Mouse (Mus musculus) embryonic facial prominence, embryonic 12.5 days (tissue): ENCODE data around the gene Ankrd23. TPM values are rescaled to one million over a fixed set of nuclear protein-coding genes. Genes with fewer than 3 reads are reported as not detected.
A peak's percentile ranks its signal among the peaks of the same experiment; 100 is the strongest.

Source experiments
- ATAC-seq: fragments of 200-750 bp; cut with Nextera tagmentation; 2 replicates; pipeline ENCODE4 v1.8.0; 2017; ENCODE audit not compliant: insufficient number of reproducible peaks, insufficient read depth, low FRiP score, low TSS enrichment
- H3K27ac ChIP-seq: fragments of 300-500 bp; sonication (generic); 2 replicates; pipeline ENCODE4 v1.5.1; 2016; ENCODE audit warnings: mild to moderate bottlenecking
- H3K27me3 ChIP-seq: fragments of 300-500 bp; sonication (generic); 2 replicates; pipeline ENCODE4 v1.6.1; 2016; ENCODE audit warnings: mild to moderate bottlenecking, moderate library complexity
- H3K36me3 ChIP-seq: fragments of 300-500 bp; sonication (generic); 2 replicates; pipeline ENCODE4 v1.6.1; 2016; ENCODE audit warnings: mild to moderate bottlenecking
- H3K4me1 ChIP-seq: fragments of 300-500 bp; sonication (generic); 2 replicates; pipeline ENCODE4 v1.6.1; 2016
- H3K4me2 ChIP-seq: fragments of 300-500 bp; sonication (generic); replicated peaks from 2 replicates; pipeline ENCODE4 v1.6.1; 2016; ENCODE audit warnings: mild to moderate bottlenecking, moderate library complexity
- H3K4me3 ChIP-seq: fragments of 300-500 bp; sonication (generic); 2 replicates; pipeline ENCODE4 v1.5.1; 2016; ENCODE audit warnings: mild to moderate bottlenecking
- H3K9ac ChIP-seq: fragments of 300-500 bp; sonication (generic); 2 replicates; pipeline ENCODE4 v1.6.1; 2016; ENCODE audit warnings: mild to moderate bottlenecking, moderate library complexity
- H3K9me3 ChIP-seq: fragments of 300-500 bp; sonication (generic); 2 replicates; pipeline ENCODE4 v1.6.1; 2016; ENCODE audit warnings: mild to moderate bottlenecking, moderate library complexity
- WGBS: fragments of 180-500 bp; shearing (Covaris S2); methylation state at CpG from one replicate; pipeline ENCODE4 v1.1.7; 2016; 5-methylcytosine and 5-hydroxymethylcytosine counted together
- polyA plus RNA-seq: library from polyadenylated mRNA; unstranded; fragments of >200 nt; fragmentation: Nextera tagmentation; extraction: Ambion mirVana; gene quantifications from 2 replicates; pipeline ENCODE4 v1.2.1, GENCODE M21; 2016

The Ankrd23 gene
- polyA plus RNA-seq, 1 experiment from 2014 or later: 19.2 TPM

DNA sequence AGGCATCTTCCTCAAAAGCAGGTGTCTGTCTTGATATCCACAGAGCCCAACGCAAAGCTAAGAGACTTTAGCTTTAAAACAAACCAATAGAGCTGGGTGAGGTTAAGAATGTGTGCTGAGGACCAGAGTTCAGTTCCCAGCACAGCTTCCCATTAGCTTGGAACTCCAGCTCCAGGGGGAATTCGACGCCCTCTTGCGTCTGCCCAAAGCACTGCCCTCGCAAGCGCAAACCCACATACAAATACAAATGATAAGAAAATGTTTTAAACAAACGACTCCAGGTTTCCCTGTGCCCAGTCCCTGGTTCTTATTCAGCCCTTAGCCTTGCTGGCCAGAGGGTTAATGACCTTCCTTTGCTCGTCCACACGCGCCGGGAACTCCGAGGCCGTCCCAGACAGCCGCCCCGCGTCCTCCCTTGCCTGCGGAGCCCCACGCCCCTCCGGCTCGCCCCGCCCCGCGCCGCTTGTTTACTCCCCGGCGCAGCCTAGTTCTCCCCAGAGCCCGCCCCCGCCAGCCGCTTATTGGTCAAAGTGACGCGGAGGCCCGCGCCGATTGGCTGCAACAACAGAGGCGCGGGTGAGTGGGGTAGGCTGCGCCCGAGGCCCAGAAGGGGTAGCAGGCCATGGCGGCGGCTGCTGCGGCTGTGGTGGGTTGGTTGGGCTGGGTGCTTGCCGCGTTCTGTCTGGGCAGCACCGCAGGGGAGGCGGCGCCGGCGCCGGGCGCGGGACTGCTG is 25.2 kb downstream of the Ankrd23 start, which contains the start of gene Cnnm3:
TSS of gene Cnnm3 (plus strand) at position 579 of the 733 bp plus-strand sequence.
- Histone ChIP-seq H3K4me3 (peak within 1 kb of the TSS; percentile 94), H3K36me3 (peaks cover 23% of the 10 kb centered on the region), H3K9me3 (no peaks in the 10 kb centered on the region), H3K4me1 (peaks cover 19% of the 10 kb centered on the region), H3K9ac (peak within 1 kb of the TSS; percentile 87), H3K27ac (peak within 1 kb of the TSS; percentile 99), H3K27me3 (no peaks in the 10 kb centered on the region), H3K4me2 (peak within 1 kb of the TSS; percentile 84)
- peak; percentile 99 for ATAC-seq
- 1% methylated on average over 42 of the region's 51 CpGs for WGBS

DNA sequence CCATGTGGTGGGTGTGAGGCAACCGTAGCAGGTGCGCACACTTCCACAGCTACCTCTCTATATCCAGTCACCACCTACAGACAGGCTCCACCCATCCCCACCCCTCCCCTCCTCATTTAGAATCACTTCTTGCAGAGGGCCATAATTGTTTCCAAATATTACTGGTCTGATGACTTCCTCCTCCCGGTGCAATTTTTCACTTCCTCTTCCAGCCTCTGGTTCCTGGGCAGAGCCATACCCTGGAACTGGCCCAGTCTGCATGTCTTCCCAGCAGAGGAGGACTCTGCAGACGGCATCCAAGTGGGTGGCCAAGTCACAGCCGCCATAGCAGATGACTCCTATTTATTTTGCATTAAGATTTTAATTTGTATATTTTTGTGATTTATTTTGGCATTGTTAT is 28.4 kb downstream of the Ankrd23 start:
- H3K9me3 ChIP-seq: no peaks in the 10 kb centered on the region
- 73% methylated on average over 5 of the region's 5 CpGs for WGBS
- H3K4me3 ChIP-seq: no peak overlapping the region
- H3K4me1 ChIP-seq: peaks cover under 1% of the 10 kb centered on the region; the same call in 1 of the 2 replicates
- ATAC-seq: no peak
- H3K27ac ChIP-seq: no peak overlapping the region
- H3K36me3 ChIP-seq: peaks cover 24% of the 10 kb centered on the region
- no peak overlapping the region for H3K4me2 ChIP-seq
- H3K9ac ChIP-seq: no peak overlapping the region
- H3K27me3 ChIP-seq: no peaks in the 10 kb centered on the region

DNA sequence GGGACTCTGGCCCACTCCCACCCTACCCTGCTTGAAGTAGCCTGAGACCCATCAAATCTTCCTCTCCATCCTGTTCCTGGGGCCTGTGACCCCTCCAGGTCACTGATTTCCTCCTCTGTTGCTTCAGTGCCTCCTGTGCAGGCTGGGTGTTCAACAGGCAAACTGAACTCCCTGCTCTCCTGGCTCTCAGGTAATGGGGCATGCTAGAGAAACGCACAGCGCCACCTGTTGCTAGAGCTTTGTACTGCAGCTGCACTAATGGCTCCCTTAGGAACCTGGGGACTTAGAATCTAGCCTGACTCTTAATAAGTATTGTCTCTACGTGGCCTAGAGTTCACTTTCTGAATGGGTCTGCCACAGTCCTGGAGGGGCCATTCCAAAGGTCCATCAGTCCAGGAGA is 35.4 kb downstream of the Ankrd23 start:
- H3K9ac ChIP-seq: no peak overlapping the region
- H3K36me3 ChIP-seq: peaks cover 28% of the 10 kb centered on the region
- H3K27ac ChIP-seq: no peak overlapping the region
- H3K27me3 ChIP-seq: no peaks in the 10 kb centered on the region
- H3K4me3 ChIP-seq: no peak overlapping the region
- 5% methylated on average over 3 of the region's 3 CpGs for WGBS
- ATAC-seq: no peak
- no peak overlapping the region for H3K4me2 ChIP-seq
- H3K4me1 ChIP-seq: no peaks in the 10 kb centered on the region
- H3K9me3 ChIP-seq: no peaks in the 10 kb centered on the region

DNA sequence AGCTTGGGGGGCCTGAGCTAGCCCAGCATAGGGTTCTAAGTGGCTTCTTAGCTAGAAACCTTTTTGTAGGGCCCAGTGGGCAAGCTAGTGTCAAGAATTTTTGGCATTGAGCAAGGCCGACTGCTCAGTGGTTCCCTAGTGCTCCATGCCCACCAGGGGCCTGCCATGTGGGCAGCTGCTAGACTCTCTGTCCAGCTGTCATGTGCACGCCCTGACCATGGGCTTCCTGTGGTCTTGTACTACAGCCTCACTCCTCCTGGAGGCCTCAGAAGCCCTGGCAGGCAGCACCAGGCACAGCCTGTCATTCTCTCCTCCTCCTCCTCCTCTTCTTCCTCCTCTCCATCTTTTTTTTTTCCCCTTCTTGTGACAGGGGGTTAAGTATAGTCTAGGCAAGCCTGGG is 39.4 kb downstream of the Ankrd23 start:
- WGBS: 77% methylated on average over 2 of the region's 2 CpGs
- Histone ChIP-seq H3K9ac (no peak overlapping the region), H3K27me3 (no peaks in the 10 kb centered on the region), H3K4me2 (no peak overlapping the region), H3K27ac (no peak overlapping the region), H3K4me1 (peaks cover 8% of the 10 kb centered on the region), H3K4me3 (no peak overlapping the region), H3K9me3 (no peaks in the 10 kb centered on the region), H3K36me3 (peaks cover 20% of the 10 kb centered on the region)
- no peak for ATAC-seq

DNA sequence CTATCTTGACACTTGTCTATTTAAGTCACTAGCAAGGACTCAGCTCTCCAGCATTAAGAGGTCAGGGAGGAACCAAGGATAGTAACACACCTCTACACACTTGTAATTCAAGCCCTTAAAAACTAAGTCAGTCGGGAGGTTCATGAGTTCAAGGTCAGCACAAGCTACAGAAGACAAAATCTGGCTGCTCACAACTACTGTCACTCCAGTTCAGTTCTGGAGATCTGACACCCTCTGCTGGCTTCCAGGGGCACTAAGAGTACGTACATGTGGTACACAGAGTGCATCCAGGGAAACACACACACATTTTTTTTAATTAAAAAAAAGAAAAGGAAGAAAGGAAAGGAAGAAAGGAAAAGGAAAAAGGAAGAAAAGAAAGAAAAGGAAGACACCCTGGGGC is 40.0 kb downstream of the Ankrd23 start:
- Histone ChIP-seq H3K9me3 (no peaks in the 10 kb centered on the region), H3K27me3 (no peaks in the 10 kb centered on the region), H3K4me3 (no peak overlapping the region), H3K4me1 (peaks cover 10% of the 10 kb centered on the region), H3K4me2 (no peak overlapping the region), H3K36me3 (peaks cover 20% of the 10 kb centered on the region), H3K27ac (no peak overlapping the region), H3K9ac (no peak overlapping the region)
- WGBS: 37% methylated on average over 2 of the region's 2 CpGs
- no peak for ATAC-seq

DNA sequence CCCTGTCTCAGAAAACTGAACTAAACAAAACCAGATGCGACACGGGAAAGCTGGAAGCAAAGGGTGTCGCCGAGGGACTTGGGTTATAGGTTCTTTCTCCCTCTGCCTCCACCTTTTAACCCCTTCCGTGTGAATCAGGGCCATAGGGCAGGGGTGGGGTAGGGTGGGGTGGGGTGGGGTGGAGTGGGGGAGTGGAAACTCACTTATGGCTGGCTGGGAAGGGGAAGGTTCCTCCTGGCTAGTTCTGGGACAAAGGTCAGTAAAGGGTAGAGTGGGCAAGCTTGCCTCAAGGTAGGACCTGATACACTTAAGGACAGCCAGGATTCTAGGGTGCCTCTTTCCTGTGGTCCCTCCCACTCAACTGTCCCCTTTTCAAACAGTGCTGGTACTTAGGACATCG is 43.4 kb downstream of the Ankrd23 start:
- no peak overlapping the region for H3K9ac ChIP-seq
- H3K4me3 ChIP-seq: no peak overlapping the region
- H3K27me3 ChIP-seq: no peaks in the 10 kb centered on the region
- no peak overlapping the region for H3K27ac ChIP-seq
- WGBS: 38% methylated on average over 6 of the region's 6 CpGs
- peaks cover 4% of the 10 kb centered on the region; the same call in 1 of the 2 replicates for H3K36me3 ChIP-seq
- no peak overlapping the region for H3K4me2 ChIP-seq
- peaks cover 10% of the 10 kb centered on the region for H3K4me1 ChIP-seq
- no peaks in the 10 kb centered on the region for H3K9me3 ChIP-seq
- ATAC-seq: no peak

DNA sequence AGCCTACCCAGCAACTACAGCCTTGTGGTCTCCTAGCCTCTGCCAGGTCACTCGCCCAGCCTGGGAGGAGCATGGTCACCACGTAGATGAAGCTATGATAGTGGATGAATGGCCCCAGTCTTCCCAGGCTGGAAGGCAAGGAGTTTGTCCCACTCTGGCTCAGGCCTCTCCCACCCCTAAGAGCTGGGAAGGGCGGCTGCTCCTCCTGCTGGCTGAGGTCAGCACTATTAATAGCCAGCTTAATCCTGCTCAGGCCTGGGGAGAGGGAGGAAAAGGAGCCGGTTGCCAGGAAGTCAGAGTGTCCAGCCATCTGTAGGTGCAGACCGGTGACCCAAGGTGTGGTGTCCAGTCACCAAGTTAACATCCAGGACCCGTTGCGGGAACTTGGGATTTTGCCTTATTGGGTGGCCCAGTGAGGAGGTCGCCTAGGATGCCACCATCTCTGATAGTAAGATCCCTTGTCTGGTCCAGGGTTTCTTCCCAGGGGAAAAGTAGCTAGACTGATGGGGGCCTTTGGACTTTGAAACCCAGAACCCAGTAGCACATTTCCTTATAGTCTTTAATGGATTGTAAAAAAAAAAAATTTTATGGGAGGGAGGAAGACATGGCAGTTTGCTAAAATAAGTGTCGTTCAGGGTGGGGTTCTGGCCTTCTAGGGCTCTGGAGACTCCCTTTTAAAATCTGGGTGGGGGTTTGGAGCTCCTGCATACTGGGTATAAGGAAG is 44.1 kb downstream of the Ankrd23 start:
- Histone ChIP-seq H3K4me3 (no peak overlapping the region), H3K9ac (no peak overlapping the region; the same call in 1 of the 2 replicates), H3K9me3 (no peaks in the 10 kb centered on the region), H3K4me2 (no peak overlapping the region), H3K4me1 (peaks cover 10% of the 10 kb centered on the region), H3K36me3 (no peaks in the 10 kb centered on the region), H3K27ac (no peak overlapping the region), H3K27me3 (no peaks in the 10 kb centered on the region)
- 41% methylated on average over 9 of the region's 9 CpGs for WGBS
- ATAC-seq: peak; percentile 59; the same call in 1 of the 2 replicates

DNA sequence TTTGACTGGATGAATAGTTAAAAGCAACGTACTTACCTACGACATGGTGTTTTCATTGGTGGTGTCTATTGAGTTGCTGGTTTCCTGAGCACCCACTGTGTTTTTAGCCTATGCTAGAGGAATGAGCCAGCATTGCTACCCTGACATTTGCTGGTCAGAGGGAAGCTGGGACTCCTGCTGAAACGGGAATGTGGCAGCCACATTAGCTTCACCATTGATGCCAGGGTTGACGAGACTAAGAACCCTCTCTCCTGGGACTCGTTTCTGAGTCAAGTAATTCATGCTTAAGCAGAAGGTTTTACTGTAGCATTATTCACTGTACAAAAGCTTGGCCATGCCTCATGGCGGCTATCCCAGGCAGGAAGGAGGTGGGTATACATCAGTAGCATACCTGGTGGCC is 47.0 kb downstream of the Ankrd23 start:
- no peaks in the 10 kb centered on the region for H3K36me3 ChIP-seq

DNA sequence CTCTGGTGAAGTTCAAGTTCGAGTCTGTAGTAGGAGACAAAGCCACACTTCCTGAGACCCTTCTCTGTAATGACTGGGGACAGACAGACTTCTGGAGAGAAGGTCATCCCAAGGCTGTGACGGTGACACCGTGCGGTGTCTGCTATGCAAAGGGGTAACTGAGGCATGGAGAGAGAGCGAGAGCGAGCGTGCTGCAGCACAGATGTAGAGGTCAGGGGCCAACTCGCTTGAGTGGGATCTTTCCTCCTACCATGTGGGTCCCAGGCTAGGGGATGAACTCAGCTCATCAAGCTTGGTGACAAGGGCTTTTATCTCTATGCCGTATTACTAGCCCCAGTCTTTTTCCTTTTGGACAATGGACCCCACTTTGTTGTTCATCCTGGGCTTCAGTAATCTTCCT is 49.6 kb downstream of the Ankrd23 start:
- peaks cover 8% of the 10 kb centered on the region for H3K4me1 ChIP-seq
- H3K36me3 ChIP-seq: no peaks in the 10 kb centered on the region
- H3K27ac ChIP-seq: no peak overlapping the region
- H3K4me2 ChIP-seq: no peak overlapping the region
- H3K9me3 ChIP-seq: no peaks in the 10 kb centered on the region
- H3K9ac ChIP-seq: no peak overlapping the region
- WGBS: 84% methylated on average over 9 of the region's 9 CpGs
- ATAC-seq: no peak
- H3K4me3 ChIP-seq: no peak overlapping the region
- no peaks in the 10 kb centered on the region for H3K27me3 ChIP-seq

More for the DNA sequence above, 47.0 kb downstream of the Ankrd23 start:
- Histone ChIP-seq H3K4me2 (no peak overlapping the region), H3K27me3 (no peaks in the 10 kb centered on the region), H3K4me3 (no peak overlapping the region), H3K4me1 (peaks cover 18% of the 10 kb centered on the region), H3K9me3 (no peaks in the 10 kb centered on the region), H3K9ac (no peak overlapping the region), H3K27ac (no peak overlapping the region)
- no peak for ATAC-seq
- WGBS: 79% methylated on average over 6 of the region's 6 CpGs

DNA sequence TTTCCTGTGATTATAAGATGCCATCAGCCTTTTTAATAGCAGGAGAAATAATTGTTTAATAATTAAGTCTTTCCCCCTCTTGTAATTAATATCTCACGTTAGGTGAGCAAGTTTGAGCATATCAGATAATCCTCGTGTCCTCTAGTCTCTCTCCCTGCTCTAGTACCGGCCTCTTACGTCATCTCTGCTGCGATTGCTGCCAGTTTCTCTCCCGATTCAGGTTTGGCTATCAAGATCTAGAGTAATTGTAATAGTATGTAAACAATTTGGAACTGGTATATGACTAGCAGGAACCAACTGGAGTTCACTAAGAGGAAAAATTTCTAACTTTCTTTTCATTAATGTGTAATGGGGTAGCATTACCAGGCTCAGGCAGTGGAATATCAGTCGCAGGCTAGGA is 51.6 kb downstream of the Ankrd23 start:
- no peak overlapping the region for H3K4me2 ChIP-seq
- ATAC-seq: no peak
- WGBS: 70% methylated on average over 7 of the region's 7 CpGs
- peaks cover 8% of the 10 kb centered on the region for H3K4me1 ChIP-seq
- H3K27ac ChIP-seq: no peak overlapping the region
- H3K9ac ChIP-seq: no peak overlapping the region
- H3K4me3 ChIP-seq: no peak overlapping the region
- no peaks in the 10 kb centered on the region for H3K27me3 ChIP-seq
- no peaks in the 10 kb centered on the region for H3K9me3 ChIP-seq
- H3K36me3 ChIP-seq: no peaks in the 10 kb centered on the region

DNA sequence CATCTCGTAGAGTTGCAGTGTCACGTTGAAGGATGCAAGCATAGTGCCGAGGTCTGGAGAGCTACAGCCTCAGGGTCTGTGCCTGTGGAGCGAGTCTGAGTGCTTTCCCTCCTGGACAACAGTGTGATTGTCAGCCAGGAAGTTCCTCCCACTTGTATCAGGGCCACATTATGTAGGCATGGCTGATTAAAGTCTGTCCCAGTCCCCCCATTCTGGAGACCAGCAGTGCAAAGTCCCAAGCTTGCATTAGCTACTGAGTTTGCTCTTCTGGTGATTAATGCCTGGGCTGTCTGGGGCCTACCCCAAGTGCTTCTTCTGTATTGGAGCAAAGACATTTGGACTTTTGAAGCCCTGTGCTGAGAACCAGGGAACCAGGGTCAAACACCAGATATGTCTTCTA is 52.9 kb downstream of the Ankrd23 start:
- no peak overlapping the region for H3K4me2 ChIP-seq
- no peak overlapping the region for H3K4me3 ChIP-seq
- no peak overlapping the region for H3K9ac ChIP-seq
- peaks cover 8% of the 10 kb centered on the region for H3K4me1 ChIP-seq
- 43% methylated on average over 4 of the region's 4 CpGs for whole genome bisulfite sequencing
- no peak for ATAC-seq
- no peak overlapping the region for H3K27ac ChIP-seq
- no peaks in the 10 kb centered on the region for H3K9me3 ChIP-seq
- H3K36me3 ChIP-seq: no peaks in the 10 kb centered on the region
- H3K27me3 ChIP-seq: no peaks in the 10 kb centered on the region
